Mouse (Mus musculus): ENCODE measurements at regions not wholly inside any gene's neighbourhood (a gene's known extent, or its start where the extent isn't known, plus 50 kb on each side); places are given as distances from the start of the nearest gene placed in this dataset.

DNA sequence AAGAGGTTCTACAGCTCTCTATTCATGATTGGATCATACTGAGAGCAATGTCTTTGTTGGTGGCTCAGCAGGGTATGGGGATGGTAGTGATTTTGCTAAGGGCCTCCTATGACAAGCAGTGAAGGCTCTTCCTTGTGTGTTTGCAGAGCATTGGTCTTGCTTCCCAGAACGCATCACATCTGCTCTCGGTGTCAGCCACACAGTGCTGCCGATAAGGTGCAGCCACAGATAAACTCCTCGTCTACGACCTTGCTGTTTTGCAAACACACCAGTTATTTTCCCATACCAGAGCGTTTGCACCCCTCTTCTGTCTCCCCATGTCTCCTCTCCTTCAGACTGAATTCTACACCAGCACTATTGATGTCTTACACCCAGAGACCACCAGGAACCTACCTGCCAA lies 68.4 kb upstream of the Thpo start:
- TF ChIP-seq CTCF (IDR thresholded peaks at IDR 0.05; ENCODE audit: control insufficient read depth, insufficient read depth, insufficient read length) (no peak), MAX (IDR thresholded peaks at IDR 0.05) (no peak), CEBPB (IDR thresholded peaks at IDR 0.05; ENCODE audit: low read depth) (no peak), USF1 (IDR thresholded peaks at IDR 0.05; ENCODE audit: low read depth) (no peak), MYOG (IDR thresholded peaks at IDR 0.05; ENCODE audit: control insufficient read depth, extremely low read depth, insufficient read length) (no peak)
